Mouse (Mus musculus) liver, adult 10 weeks (tissue): ENCODE results near the gene Socs1. TPM values are rescaled to one million over a fixed set of nuclear protein-coding genes. Genes with fewer than 3 reads are reported as not detected.

Experiments used
- polyA plus RNA-seq: library from polyadenylated mRNA; stranded (reverse); fragments of 350-450 nt; fragmentation: Illumina TruSeq; extraction: RNeasy Lipid Tissue Mini Kit (QIAGEN cat#74804); gene quantifications from one replicate; pipeline ENCODE4 v1.2.3, GENCODE M21; 2014; ENCODE audit warnings: low read depth, low replicate concordance

The Socs1 gene
- polyA plus RNA-seq, result not detected

DNA sequence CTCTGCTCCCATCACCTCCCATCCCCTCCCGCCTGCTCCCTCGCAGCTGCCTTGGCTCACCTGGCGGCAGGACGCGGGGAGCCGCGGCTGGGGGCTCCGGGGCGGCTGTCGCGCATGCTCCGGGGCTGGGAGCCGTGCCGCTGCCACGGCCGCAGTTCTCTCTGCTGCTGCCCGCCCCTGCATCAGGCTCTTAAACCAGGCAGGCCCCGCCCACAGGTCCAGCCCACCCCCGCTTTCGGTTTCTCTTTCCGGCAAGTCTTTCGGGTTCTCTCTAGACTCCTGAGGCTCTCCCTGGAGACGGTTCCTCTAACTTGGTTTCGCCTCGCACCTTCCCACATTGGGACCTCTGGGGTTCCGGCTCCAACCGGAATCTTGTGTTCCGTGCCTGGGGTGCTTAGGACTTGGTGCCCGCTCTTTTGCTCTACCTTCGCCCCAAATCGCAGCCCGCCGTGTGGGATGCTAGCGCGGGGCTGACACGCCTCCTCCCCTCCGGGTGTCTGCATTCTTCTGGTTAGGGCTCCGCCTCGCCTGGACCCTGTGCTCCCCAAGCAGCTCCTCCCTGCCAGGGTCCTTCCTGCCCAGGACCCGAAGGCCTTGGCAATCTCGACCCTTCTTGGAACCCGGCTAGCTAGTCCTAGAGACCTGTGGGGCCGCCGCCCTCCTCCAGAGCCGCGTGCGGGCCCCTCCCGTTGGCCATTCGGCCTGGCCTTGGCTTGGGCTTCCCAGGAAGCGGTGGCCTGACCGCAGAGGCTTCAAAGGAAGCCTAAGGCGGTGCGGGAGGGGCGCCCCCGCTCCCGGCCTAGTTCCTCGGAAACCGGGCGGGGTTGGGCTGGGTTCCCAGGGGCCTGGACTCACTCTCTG lies at the start of gene Socs1:
Gene Socs1, minus strand, starts transcription at position 166 of the 861 bp plus-strand sequence.

GRCm38 (mm10) chr16:10812865-10813371 lies 27.6 kb upstream of the Socs1 start, which contains the start of gene Gm11172:
Gene Gm11172, plus strand, starts transcription at chr16:10812915.

DNA sequence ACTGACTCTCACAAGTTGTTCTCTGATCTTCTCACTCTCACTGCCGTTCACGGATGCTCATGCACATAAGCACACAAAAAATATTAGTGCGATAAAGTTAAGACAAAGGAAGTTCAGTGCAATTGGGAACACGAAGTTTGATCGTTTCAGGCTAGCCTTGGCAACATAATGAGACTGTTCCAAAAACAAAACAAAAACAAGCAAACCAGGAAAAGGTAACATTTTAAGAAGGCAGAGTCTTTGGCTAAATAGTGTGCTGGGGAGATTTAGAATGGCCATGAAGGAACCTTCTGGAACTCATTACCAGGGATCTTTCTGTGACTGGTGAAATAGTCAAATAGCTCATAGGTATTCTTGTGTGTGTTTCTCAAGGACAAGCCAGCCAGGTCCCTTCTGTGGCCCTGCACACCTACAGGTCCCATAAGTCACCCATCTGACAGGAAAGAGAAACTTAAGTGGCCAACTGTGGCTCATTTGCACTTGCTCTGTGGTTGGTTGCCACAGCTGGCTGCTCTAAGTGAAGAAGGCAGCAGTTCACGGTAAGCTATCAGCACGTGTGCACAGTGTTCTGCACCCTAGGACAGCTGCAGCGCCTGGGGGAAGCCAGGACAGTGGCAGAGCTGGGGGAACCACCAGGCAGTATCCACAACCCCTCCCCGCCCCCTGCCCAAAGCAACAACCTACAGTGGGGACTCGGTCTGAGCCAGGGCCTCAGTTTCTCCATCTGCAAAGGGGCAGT lies 20.6 kb upstream of the Socs1 start, which contains the start of gene Prm1:
Gene Prm1, minus strand, starts transcription at position 51 of the 739 bp plus-strand sequence.

DNA sequence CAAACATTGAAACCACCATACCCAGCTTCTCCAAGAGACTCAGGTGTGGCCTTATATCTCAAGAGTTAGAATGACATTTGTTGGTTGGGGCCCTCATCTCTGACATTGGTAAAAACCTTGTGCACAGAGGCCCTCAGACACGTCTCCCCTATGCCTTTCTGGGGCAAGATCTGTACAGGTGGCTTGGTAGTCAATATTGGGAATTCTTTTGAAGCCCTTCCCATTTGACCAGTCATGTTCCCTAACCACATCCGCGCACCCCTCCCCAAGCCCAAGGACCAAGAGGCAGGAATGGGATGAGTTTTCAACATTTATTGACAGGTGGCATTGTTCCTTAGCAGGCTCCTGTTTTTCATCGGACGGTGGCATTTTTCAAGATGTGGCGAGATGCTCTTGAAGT lies 10.7 kb upstream of the Socs1 start, which contains the start of gene Prm2:
Gene Prm2, minus strand, starts transcription at position 101 of the 400 bp plus-strand sequence.

DNA sequence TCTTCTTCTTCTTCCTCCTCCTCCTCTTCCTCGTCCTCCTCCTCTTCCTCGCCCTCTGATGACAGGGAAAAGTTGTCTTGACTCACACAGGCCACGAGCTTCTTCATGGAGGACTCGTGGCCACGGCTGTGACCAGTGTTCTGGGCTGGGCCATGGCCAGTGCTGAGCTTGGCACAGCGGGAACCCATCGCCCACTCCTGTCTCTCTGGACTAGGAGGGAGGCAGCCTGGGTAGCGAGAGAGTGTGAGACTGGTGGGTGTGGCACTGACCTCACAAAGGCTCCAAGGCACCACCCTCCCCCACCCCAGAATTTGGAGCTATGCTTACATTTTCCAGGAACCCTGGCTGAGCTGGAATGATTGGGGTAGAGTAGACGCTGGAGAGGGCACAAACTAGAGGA lies 5.4 kb upstream of the Socs1 start, which contains the start of gene Prm3:
Gene Prm3, minus strand, starts transcription at position 213 of the 400 bp plus-strand sequence.

GRCm38 (mm10) chr16:10788271-10788670 lies 2.9 kb upstream of the Socs1 start, which contains the start of gene Tnp2:
Gene Tnp2, minus strand, starts transcription at chr16:10788660.

Other genes with a start within 250 kb of the Socs1 start
- 5.7 TPM for gene Dexi, start 242.5 kb downstream of the Socs1 start, polyA plus RNA-seq
- gene Clec16a, start 240.2 kb downstream of the Socs1 start, polyA plus RNA-seq, result 5.9 TPM
- not detected for gene Tnp2, start 3.1 kb upstream of the Socs1 start, polyA plus RNA-seq
- gene Prm3, start 5.4 kb upstream of the Socs1 start, polyA plus RNA-seq, result not detected
- gene Prm2, start 10.6 kb upstream of the Socs1 start, polyA plus RNA-seq, result not detected
- 1.2 TPM for gene Prm1, start 20.3 kb upstream of the Socs1 start, polyA plus RNA-seq
- gene Gm11172, start 27.4 kb upstream of the Socs1 start, polyA plus RNA-seq, result not detected
- not detected for gene Rmi2, start 49.5 kb upstream of the Socs1 start, polyA plus RNA-seq